Mouse (Mus musculus) brain, embryonic 14.5 days (tissue): Measurements from ENCODE around the gene Sox6. TPM values are rescaled to one million over a fixed set of nuclear protein-coding genes. Genes with fewer than 3 reads are reported as not detected.
A peak's percentile ranks its signal among the peaks of the same experiment; 100 is the strongest.
"Not testable (repeated sequence)": the region's sequence is repeated elsewhere in the genome, so short reads cannot be mapped to it uniquely, and the experiment has no call there.

Experiments used
- DNase-seq: peaks from one replicate; pipeline ENCODE4 v3.0.0-alpha.2; 2011; ENCODE audit warnings: low read depth
- CTCF ChIP-seq: fragments of 200-500 bp; IDR thresholded peaks from 2 replicates; pipeline ENCODE4 v1.5.1; 2012; ENCODE audit warnings: inconsistent platforms, mild to moderate bottlenecking, moderate library complexity, borderline replicate concordance; ENCODE audit not compliant: insufficient read depth, insufficient read length; ENCODE audit errors: extremely low read depth
- POLR2A ChIP-seq: fragments of 200-500 bp; IDR thresholded peaks from 2 replicates; pipeline ENCODE4 v1.6.1; 2012; ENCODE audit warnings: mild to moderate bottlenecking, inconsistent platforms, borderline replicate concordance; ENCODE audit not compliant: poor library complexity, insufficient read depth, insufficient read length, severe bottlenecking; ENCODE audit errors: extremely low read depth
- polyA plus RNA-seq: library from polyadenylated mRNA; depleted of rRNA; stranded (reverse); fragments of >200 nt; gene quantifications from 2 replicates; pipeline ENCODE4 v1.2.3, GENCODE M21; 2012

The Sox6 gene
- polyA plus RNA-seq, 1 experiment = 23.1 TPM

- DNase-seq = peak; percentile 80
- TF ChIP-seq POLR2A = no peak
- no peak for TF ChIP-seq CTCF
These were observed 375.2 kb downstream of the Sox6 start for GRCm38 (mm10) chr7:115663399-115663798.

- peak; percentile 60 for DNase-seq
- TF ChIP-seq CTCF (no peak), POLR2A (no peak)
These were observed 376.5 kb downstream of the Sox6 start for GRCm38 (mm10) chr7:115662121-115662520.

- DNase-seq = peak; percentile 58
- TF ChIP-seq CTCF = no peak
- no peak for TF ChIP-seq POLR2A
These were observed 391.9 kb downstream of the Sox6 start for GRCm38 (mm10) chr7:115646696-115647095.

- TF ChIP-seq CTCF (no peak), POLR2A (no peak)
- DNase-seq = peak; percentile 87
These were observed 392.6 kb downstream of the Sox6 start for GRCm38 (mm10) chr7:115645971-115646447.

GRCm38 (mm10) chr7:115645272-115645970 is 393.2 kb downstream of the Sox6 start:
- no peak for TF ChIP-seq CTCF
- peak; percentile 92 for DNase-seq

GRCm38 (mm10) chr7:115630691-115631090 is 407.9 kb downstream of the Sox6 start:
- TF ChIP-seq CTCF = no peak
- no peak for TF ChIP-seq POLR2A

GRCm38 (mm10) chr7:115630287-115630686 is 408.3 kb downstream of the Sox6 start:
- DNase-seq = no peak
- TF ChIP-seq CTCF (no peak), POLR2A (no peak)

More at GRCm38 (mm10) chr7:115630691-115631090, 407.9 kb downstream of the Sox6 start:
- no peak for DNase-seq

- TF ChIP-seq POLR2A (no peak), CTCF (no peak)
- no peak for DNase-seq
These were observed 409.8 kb downstream of the Sox6 start for GRCm38 (mm10) chr7:115628766-115629165.

GRCm38 (mm10) chr7:115625956-115626355 is 412.6 kb downstream of the Sox6 start:
- TF ChIP-seq CTCF (no peak), POLR2A (no peak)
- DNase-seq = peak; percentile 34

- no peak for TF ChIP-seq CTCF
- no peak for TF ChIP-seq POLR2A
- peak; percentile 68 for DNase-seq
These were observed 413.6 kb downstream of the Sox6 start for GRCm38 (mm10) chr7:115624907-115625552.

- TF ChIP-seq POLR2A = no peak
- no peak for TF ChIP-seq CTCF
- DNase-seq = peak; percentile 48
These were observed 414.1 kb downstream of the Sox6 start for GRCm38 (mm10) chr7:115624451-115624850.

- peak; percentile 86 for DNase-seq
- no peak for TF ChIP-seq CTCF
These were observed 422.8 kb downstream of the Sox6 start for GRCm38 (mm10) chr7:115615697-115616237.

- no peak for TF ChIP-seq CTCF
- TF ChIP-seq POLR2A = no peak
- DNase-seq = no peak
These were observed 431.1 kb downstream of the Sox6 start for GRCm38 (mm10) chr7:115607485-115607884.

- DNase-seq = not testable (repeated sequence)
These were observed 432.5 kb downstream of the Sox6 start for GRCm38 (mm10) chr7:115606125-115606524.
